Mouse (Mus musculus) ovary, postnatal 14 days (tissue): ENCODE measurements around the gene Kpna1.

ENCODE experiments used
- DNase-seq: peaks from one replicate; pipeline ENCODE4 v3.0.0; 2022; ENCODE audit warnings: low spot score

The Kpna1 gene

DNA sequence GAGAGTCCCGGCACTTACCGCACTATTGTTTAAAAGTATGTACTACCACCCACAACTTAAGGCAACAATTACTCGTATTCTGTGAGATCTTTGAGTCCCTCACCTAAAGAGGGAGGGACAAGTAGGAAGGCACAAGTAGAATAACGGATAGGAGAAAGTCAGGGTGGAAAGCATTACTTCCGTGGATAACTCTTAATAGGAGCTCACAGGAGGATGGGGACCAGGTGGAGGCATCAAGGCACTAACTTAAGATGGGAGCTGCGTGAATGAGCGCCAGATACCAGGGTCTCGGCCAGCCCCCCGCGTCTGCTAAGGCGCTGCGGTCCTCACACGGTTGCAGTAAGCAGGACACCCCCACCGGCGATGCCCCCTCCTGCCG is 92.5 kb downstream of the Kpna1 start:
- DNase-seq: no peak

DNA sequence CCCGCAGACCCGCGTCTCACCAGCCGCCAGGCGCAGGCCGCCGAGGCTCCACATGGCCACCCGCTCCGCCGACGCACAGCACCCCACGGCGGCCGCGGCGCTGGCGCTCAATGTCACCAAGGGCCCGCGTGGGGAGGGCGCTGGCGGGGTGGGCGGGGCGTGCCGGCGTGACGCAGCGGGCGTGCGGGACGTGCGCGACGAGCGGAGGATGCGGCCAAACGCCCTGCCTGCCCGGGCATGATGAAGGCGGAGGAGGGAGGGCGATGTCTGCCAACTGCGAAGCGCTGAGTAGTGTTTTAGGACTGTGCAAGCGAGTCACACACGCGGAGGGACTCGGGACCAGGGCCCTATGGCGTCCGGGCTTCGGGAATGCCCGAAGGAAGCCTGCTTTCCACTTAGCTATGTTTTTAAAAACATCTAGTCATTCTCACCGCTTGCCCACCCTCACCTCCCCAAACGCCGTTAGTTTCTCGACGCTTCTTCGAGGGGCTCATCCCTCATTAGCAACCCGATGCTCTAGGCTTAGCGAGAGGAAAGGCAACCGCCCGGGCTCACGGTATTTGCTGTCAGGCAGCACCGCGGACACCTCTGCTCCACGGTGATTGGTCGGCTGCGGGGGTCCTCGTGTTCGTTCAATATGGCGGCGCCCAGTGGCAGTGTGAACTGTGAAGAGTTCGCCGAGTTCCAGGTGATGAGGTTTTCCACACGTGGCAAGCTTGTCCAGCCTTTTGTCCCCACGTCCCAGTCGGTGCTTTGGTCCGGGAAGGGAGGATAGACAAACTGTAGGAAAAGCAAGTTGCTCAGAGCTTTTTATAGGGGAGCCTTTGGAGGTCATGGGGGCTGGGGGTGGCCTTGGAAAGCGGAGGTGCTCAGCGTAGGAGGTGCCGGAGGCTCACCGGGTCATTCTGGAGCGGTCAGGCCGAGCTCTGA is 93.2 kb downstream of the Kpna1 start, which contains the start of the genes Fam162a and Ccdc58:
Gene Fam162a, minus strand, starts transcription at position 145 of the 930 bp plus-strand sequence.
Gene Ccdc58, plus strand, starts transcription at position 236 of the 930 bp plus-strand sequence.
- DNase-seq: peak; percentile 90

DNA sequence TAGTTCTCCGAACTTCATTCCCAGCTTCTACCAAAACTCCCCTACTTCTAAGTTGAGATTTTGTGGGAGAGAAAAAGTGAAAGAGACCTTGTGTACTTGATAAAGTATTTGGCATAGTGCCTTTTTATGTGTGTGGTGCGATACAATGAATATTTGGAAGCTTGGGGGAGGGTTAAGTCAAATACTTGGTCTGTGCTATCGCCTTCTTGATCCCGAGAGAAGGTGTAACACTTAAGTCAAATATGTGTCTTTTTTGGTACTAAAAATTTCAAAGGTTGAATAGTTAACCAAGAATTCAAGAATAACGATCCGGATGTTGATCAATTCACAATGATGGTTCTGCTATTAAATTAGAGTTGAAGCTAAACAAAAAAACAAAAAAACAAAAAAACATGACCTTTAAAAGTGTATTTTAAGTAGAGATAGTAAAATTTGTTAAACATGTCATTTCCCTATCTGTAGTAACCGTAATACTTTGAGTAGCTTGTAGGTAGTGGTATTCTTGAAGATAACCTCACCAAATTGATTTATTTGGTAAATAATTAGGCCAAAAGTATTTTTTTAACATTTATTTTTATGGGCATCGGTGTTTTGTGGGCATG is 94.0 kb downstream of the Kpna1 start:
- DNase-seq: no peak

DNA sequence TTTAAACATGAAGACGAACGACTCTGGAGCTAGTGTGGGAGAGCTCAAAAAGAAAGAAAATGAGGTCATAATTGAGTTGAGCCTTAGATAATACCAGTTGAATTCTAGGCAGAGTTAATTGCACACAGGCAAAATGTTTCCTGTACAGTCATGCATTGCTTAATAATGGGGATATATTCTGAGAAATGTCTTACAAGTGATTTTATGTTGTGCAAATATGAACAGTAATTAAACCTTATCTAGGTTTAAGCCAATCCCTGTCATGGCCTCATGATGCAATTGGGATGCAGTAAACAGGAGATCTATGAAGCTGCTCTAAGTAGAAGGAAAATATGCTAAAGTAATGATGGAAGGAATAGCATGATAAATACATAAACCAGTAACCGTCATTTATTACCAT is 96.2 kb downstream of the Kpna1 start:
- DNase-seq: no peak

DNA sequence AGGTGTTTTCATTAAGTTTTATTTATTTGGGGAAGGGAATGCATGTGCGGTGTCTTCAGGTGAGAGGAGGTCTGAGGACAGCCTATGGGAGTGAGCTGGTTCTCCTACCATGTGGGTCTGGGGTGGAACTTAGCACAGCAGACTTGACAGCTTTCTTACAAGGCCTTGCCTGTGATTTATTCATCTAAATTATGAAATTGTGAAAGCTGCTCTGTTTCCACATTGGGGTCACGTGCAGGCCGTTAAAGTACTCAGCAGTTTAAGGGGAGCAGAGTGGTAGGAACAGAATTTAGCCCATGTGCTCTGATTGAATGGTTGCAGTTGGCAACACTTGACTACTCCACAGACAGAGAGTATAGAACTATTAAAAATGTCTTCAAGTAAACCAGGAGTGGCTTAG is 101.4 kb downstream of the Kpna1 start:
- DNase-seq: no peak
